Mouse (Mus musculus) E14TG2a.4 (cell line): ENCODE data around the gene Eps15l1.

Source experiments
- CTCF ChIP-seq: conservative IDR thresholded peaks from 2 replicates; pipeline ENCODE4 v1.5.1; 2014; ENCODE audit warnings: low read length
- NANOG ChIP-seq: IDR thresholded peaks from 2 replicates; pipeline ENCODE4 v1.6.1; 2014; ENCODE audit warnings: borderline replicate concordance, low read length, mixed read lengths
- POU5F1 ChIP-seq: IDR thresholded peaks from 2 replicates; pipeline ENCODE4 v1.6.1; 2014; ENCODE audit warnings: low read length, borderline replicate concordance

DNA sequence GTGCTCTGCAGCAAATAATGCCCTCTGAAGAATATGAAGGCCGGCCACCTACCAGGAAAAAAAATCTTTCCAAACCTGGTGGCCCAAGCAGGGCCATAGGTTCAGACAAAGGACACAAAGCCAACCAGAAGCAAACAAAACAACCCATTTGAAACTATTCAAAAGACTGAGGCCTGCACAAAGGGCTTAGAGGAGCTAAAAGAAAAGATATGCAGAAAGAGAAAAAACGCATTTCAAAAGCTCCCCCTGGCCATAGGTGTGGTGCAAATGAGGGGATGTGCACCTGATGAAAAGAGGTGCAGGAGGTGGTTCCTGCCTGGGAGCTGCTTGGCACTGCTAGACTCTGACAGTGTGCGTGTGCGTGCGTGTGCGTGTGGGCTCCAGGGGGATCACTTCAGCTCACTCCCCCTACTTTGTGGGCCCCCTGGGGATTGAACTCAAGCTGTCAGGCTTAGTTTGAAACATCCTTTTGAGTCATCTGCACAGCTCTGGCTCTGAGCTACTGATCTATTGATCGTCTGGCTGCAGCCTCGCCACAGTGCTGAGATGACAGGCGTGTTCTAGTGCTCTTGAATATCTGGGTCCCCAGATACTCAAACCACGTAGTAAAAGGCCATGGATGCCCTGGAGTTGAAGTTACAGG is 105.1 kb downstream of the Eps15l1 start:
- TF ChIP-seq CTCF (no peak), NANOG (peak; percentile 83), POU5F1 (peak; percentile 22; the same call in 1 of the 2 replicates)
